Mouse (Mus musculus) kidney, adult 2 months (tissue): Measurements from ENCODE around the gene Galnt18.

Experiments
- CTCF ChIP-seq: fragments of 200-500 bp; conservative IDR thresholded peaks from 2 replicates; pipeline ENCODE4 v1.5.1; 2011; ENCODE audit warnings: low read depth, mild to moderate bottlenecking, control low read depth, low read length, moderate library complexity, mixed read lengths; ENCODE audit not compliant: insufficient read depth, insufficient read length
- POLR2A ChIP-seq: fragments of 200-500 bp; IDR thresholded peaks from one replicate; pipeline ENCODE4 v1.6.1; 2011; ENCODE audit warnings: low read depth, low read length, control low read depth

- TF ChIP-seq POLR2A (no peak), CTCF (no peak)
These were observed 52.8 kb downstream of the Galnt18 start for GRCm38 (mm10) chr7:111726928-111727327.
